Mouse (Mus musculus) lung, embryonic 14.5 days (tissue): ENCODE results near the gene Adcy2. TPM values are rescaled to one million over a fixed set of nuclear protein-coding genes. Genes with fewer than 3 reads are reported as not detected.

Experiments used
- ATAC-seq: fragments of 200-750 bp; cut with Nextera tagmentation; 2 replicates; pipeline ENCODE4 v1.8.0; 2017; ENCODE audit warnings: mild to moderate bottlenecking, moderate TSS enrichment, moderate library complexity; ENCODE audit not compliant: insufficient read depth
- DNase-seq: peaks from one replicate; pipeline ENCODE4 v3.0.0-alpha.2; 2015
- H3K27ac ChIP-seq: fragments of 300-500 bp; sonication (generic); 2 replicates; pipeline ENCODE4 v1.5.1; 2014; ENCODE audit warnings: low read depth, mild to moderate bottlenecking, moderate library complexity
- H3K27me3 ChIP-seq: fragments of 300-500 bp; sonication (generic); 2 replicates; pipeline ENCODE4 v1.6.1; 2014; ENCODE audit warnings: low read length, control low read depth; ENCODE audit not compliant: insufficient read depth
- H3K36me3 ChIP-seq: fragments of 300-500 bp; sonication (generic); 2 replicates; pipeline ENCODE4 v1.6.1; 2014; ENCODE audit warnings: control low read depth; ENCODE audit not compliant: insufficient read depth
- H3K4me1 ChIP-seq: fragments of 300-500 bp; sonication (generic); 2 replicates; pipeline ENCODE4 v1.6.1; 2014; ENCODE audit warnings: antibody characterized with exemption, control low read depth; ENCODE audit not compliant: insufficient read depth
- H3K4me2 ChIP-seq: fragments of 300-500 bp; sonication (generic); 2 replicates; pipeline ENCODE4 v1.6.1; 2014; ENCODE audit warnings: mild to moderate bottlenecking
- H3K4me3 ChIP-seq: fragments of 300-500 bp; sonication (generic); 2 replicates; pipeline ENCODE4 v1.5.1; 2014; ENCODE audit warnings: low read depth, low read length
- H3K9ac ChIP-seq: fragments of 300-500 bp; sonication (generic); 2 replicates; pipeline ENCODE4 v1.6.1; 2014
- H3K9me3 ChIP-seq: fragments of 300-500 bp; sonication (generic); 2 replicates; pipeline ENCODE4 v1.6.1; 2016; ENCODE audit warnings: low read depth, low read length, control low read depth
- CTCF ChIP-seq: IDR thresholded peaks from 2 replicates; pipeline ENCODE4 v1.5.1; 2016; ENCODE audit warnings: antibody characterized with exemption, low read depth
- WGBS: fragments of 180-500 bp; shearing (Covaris S2); extraction: QIAGEN DNeasy Blood & Tissue Kit; methylation state at CpG from one replicate; pipeline ENCODE4 v1.1.7; 2014; 5-methylcytosine and 5-hydroxymethylcytosine counted together
- polyA plus RNA-seq: library from polyadenylated mRNA; unstranded; fragments of >200 nt; fragmentation: Nextera tagmentation; extraction: Ambion mirVana; gene quantifications from 2 replicates; pipeline ENCODE4 v1.2.1, GENCODE M21; 2014

Gene Adcy2
- polyA plus RNA-seq, 1 experiment from 2014 or later, result 23.8 TPM

DNA sequence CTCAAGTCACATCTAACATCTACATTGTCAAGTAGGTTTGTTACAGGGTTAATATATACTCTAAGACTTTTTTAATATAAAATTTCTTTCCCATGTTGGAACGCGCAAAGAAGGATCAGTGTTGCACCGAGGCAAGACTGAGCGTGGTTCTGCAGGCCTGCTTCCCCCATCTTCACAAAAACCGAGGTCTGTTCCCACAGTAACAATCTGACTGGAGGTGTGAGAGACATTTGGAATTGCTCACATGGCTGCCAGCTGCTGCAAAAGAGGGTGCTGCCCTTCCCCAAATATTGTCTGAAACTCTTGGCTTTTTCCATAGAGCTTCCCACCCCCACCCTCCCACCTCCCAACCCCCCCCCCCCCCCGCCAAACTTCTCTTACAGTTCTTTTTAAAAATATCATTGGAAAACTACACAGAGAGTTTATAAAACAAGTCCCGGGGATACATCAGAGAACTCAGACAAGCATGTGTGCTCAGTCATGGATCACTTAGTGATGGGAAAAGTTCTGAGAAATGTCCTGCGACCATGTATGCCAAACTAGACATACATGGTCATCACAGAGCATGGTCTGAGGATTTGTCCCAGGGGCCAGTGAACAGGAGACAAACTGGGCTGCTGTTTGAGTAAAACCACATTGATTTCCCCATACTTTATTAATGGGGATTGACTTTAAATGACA, 67.6 kb downstream of the Adcy2 start:
- Histone ChIP-seq H3K27ac (peak overlapping the region; percentile 75), H3K27me3 (no peaks in the 10 kb centered on the region), H3K4me2 (no peak overlapping the region), H3K4me1 (no peaks in the 10 kb centered on the region), H3K36me3 (no peaks in the 10 kb centered on the region), H3K9ac (no peak overlapping the region), H3K4me3 (no peak overlapping the region), H3K9me3 (no peaks in the 10 kb centered on the region)
- TF ChIP-seq CTCF, result no peak
- ATAC-seq, result peak; percentile 92
- 36% methylated on average over 8 of the region's 8 CpGs for WGBS
- peak; percentile 84 for DNase-seq

DNA sequence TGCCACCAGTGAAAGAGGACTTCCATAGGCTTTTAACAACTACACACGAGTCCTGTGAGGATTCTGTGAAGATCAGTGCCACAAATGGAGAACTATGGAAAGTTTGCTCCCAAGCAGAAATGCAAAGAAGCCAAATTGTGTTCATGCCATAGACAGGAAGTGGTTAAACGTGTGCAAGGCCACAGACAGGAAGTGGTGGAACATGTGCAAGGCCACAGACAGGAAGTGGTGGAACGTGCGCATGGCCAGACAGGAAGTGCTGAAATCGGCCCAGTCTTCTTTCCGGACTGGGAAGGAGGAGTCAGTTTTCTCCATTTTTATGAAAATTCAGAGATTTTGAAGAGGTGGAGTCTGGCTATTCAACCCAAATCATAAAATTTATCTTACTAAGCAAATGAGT, 70.9 kb downstream of the Adcy2 start:
- 73% methylated on average over 6 of the region's 6 CpGs for WGBS
- DNase-seq, result no peak
- H3K36me3 ChIP-seq, result no peaks in the 10 kb centered on the region

DNA sequence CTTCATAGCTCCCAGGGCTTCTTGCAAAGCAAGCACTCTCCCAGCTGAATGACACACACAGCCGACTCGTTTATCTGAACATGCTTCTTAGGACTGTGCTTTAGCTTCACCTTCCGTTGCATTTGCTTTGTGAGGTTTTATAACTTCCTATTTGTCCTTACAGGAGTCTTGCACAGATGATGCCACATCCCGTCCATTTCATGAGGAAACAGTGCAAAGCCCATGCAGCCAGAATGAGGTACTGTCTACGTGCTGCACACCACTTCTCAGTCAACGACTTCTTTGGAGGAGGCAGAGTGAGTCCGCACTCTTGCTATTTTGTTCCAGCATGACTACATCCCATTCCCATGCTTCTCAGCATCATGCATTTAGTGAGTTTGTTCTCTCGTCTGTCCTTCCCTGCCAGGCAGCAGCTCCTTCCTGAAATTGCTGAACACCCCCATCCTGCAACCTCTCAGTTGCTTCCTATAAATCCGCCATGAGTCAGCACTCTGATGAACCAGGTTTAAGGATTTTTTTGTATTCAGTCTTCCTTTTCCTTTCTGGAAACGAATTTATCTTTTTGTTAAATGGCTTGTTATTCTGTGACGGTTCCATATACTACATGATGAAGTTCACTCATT, 85.6 kb downstream of the Adcy2 start:
- DNase-seq (no peak), ATAC-seq (no peak)
- no peaks in the 10 kb centered on the region for H3K4me1 ChIP-seq
- WGBS, result 75% methylated on average over 11 of the region's 11 CpGs
- H3K36me3 ChIP-seq, result no peaks in the 10 kb centered on the region
- no peak overlapping the region for H3K4me3 ChIP-seq
- no peak for TF ChIP-seq CTCF
- H3K27ac ChIP-seq, result no peak overlapping the region
- H3K27me3 ChIP-seq, result no peaks in the 10 kb centered on the region
- no peaks in the 10 kb centered on the region for H3K9me3 ChIP-seq
- H3K9ac ChIP-seq, result no peak overlapping the region
- H3K4me2 ChIP-seq, result no peak overlapping the region

More for the DNA sequence above, 70.9 kb downstream of the Adcy2 start:
- TF ChIP-seq CTCF, result no peak
- H3K4me2 ChIP-seq, result no peak overlapping the region
- no peak overlapping the region for H3K9ac ChIP-seq
- H3K4me1 ChIP-seq, result no peaks in the 10 kb centered on the region
- no peak for ATAC-seq
- H3K27me3 ChIP-seq, result no peaks in the 10 kb centered on the region
- H3K4me3 ChIP-seq, result no peak overlapping the region
- no peaks in the 10 kb centered on the region for H3K9me3 ChIP-seq
- H3K27ac ChIP-seq, result no peak overlapping the region

DNA sequence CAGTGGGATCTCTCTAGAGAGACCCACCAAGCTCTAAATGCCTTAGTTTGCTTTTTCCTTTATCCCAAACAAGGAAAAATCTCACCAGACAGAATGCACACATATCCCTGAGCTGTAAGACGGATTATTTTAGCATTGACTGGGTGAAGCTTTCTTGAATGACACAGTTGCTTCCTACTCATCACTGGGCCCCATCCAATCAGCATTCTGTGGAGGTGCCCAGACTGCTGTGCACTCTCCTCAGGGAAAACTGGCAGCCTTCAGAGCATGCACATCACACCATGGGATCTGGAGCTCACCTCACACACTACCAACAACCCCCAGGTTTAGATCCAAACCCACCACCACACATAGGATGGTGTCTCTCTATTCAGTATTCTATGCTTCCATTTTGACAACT, 92.7 kb downstream of the Adcy2 start:
- no peak for TF ChIP-seq CTCF
- H3K27me3 ChIP-seq, result no peaks in the 10 kb centered on the region
- no peak overlapping the region for H3K9ac ChIP-seq
- no peak overlapping the region for H3K4me2 ChIP-seq
- H3K27ac ChIP-seq, result no peak overlapping the region
- no peaks in the 10 kb centered on the region for H3K9me3 ChIP-seq
- H3K36me3 ChIP-seq, result no peaks in the 10 kb centered on the region
- 79% methylated on average over 1 of the region's 1 CpGs for WGBS
- no peak overlapping the region for H3K4me3 ChIP-seq
- DNase-seq (no peak), ATAC-seq (no peak)
- H3K4me1 ChIP-seq, result no peaks in the 10 kb centered on the region

DNA sequence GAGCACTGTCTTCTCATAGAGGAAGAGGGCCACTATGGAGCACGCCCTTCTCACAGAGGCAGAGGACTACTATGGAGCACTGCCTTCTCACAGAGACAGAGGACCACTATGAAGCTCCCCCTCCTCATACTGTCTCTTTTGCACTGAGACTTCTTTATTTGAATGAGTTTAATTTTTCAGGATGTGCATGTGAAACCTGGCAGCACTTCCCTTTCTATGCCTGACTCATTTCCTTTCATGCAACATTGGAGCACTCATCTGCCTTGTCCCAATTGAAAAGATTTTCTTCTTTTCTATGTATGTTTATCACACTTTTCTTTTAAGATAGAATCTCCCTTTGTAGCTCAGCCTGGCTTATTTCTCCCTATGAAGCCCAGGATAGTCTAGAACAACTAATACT, 96.6 kb downstream of the Adcy2 start:
- TF ChIP-seq CTCF, result no peak
- whole genome bisulfite sequencing, result 100% methylated on average over 1 of the region's 1 CpGs
- DNase-seq (no peak), ATAC-seq (no peak)
- Histone ChIP-seq H3K27ac (no peak overlapping the region), H3K4me3 (no peak overlapping the region), H3K9ac (no peak overlapping the region), H3K27me3 (no peaks in the 10 kb centered on the region), H3K4me1 (no peaks in the 10 kb centered on the region), H3K9me3 (no peaks in the 10 kb centered on the region), H3K4me2 (no peak overlapping the region), H3K36me3 (no peaks in the 10 kb centered on the region)

DNA sequence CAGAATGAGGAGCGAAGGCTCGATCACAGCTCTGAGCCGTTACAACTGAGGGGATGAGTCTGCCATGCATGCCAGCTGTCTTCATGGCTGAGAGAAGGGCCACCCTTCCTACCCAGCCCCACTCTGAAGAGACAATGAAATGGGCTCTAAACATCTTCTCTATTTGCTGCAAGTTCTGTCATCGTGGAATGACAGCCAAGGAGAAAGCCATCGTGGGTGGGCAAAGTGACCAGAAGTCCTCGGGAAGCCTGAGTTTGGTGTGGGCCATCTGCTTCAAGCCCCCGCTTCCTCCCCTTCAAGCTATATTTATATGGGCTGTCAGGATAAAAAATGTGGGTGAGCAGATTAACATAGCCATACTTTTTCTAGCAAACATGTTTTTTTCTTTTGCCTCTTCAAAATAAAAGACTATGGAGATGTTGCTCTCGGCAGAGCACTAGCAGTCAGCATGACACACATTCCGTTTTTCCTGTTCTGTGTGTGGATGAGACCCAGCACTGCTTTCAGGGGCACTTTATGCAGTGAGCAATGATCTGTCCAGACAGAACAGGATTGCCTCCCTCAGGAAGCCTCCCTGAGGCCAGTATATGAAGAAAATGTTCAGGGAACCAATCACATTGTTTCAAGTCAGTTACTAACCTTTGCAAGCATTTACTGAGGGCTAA, 109.3 kb downstream of the Adcy2 start:
- Histone ChIP-seq H3K27ac (peak overlapping the region; percentile 75), H3K4me2 (no peak overlapping the region), H3K27me3 (no peaks in the 10 kb centered on the region), H3K9ac (no peak overlapping the region), H3K9me3 (no peaks in the 10 kb centered on the region), H3K4me3 (no peak overlapping the region), H3K36me3 (0 out of 2 replicates have a peak, but pooled peaks cover 3% of the 10 kb centered on the region), H3K4me1 (peaks cover 5% of the 10 kb centered on the region)
- DNase-seq, result peak; percentile 86
- peak; percentile 92 for ATAC-seq
- TF ChIP-seq CTCF, result no peak
- 39% methylated on average over 9 of the region's 9 CpGs for WGBS

DNA sequence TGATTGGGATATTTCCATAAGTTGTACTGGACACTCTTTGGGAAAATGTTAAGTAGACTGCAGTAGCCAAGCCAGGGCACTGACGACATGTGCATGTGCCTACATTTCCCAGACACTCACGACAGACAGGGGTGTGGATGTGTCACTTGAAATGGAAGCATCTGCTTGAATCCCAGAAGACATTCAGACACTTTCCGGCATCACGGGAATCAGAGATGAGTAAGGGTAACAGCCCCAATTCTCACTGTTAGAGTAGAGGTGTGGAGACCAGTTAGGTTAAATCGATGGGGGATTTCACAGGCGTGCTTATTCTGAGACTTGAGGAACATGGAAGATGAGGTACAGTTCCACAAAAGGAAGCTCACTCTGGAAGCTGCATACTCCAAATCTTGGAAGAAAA, 130.6 kb downstream of the Adcy2 start:
- Histone ChIP-seq H3K9me3 (no peaks in the 10 kb centered on the region), H3K4me3 (no peak overlapping the region), H3K4me1 (no peaks in the 10 kb centered on the region), H3K36me3 (no peaks in the 10 kb centered on the region), H3K9ac (no peak overlapping the region), H3K27me3 (no peaks in the 10 kb centered on the region), H3K27ac (no peak overlapping the region), H3K4me2 (no peak overlapping the region)
- TF ChIP-seq CTCF, result no peak
- ATAC-seq (no peak), DNase-seq (no peak)
- WGBS, result 82% methylated on average over 6 of the region's 6 CpGs
